Mouse (Mus musculus) bone marrow macrophage, adult 2 months (primary cell): ENCODE data around the gene Msi2.

ENCODE experiments used
- CTCF ChIP-seq: IDR thresholded peaks from 2 replicates; pipeline ENCODE4 v1.5.1; 2012; ENCODE audit warnings: low read depth, mild to moderate bottlenecking, low read length, moderate library complexity
- POLR2A ChIP-seq: IDR thresholded peaks from 2 replicates; pipeline ENCODE4 v1.6.1; 2012; ENCODE audit warnings: mild to moderate bottlenecking, low read depth, low read length, borderline replicate concordance

- TF ChIP-seq CTCF (no peak), POLR2A (no peak)
Measured at GRCm38 (mm10) chr11:88447350-88447749, 271.0 kb downstream of the Msi2 start.
